Mouse (Mus musculus): ENCODE results near the gene Olfr569. TPM values are rescaled to one million over a fixed set of nuclear protein-coding genes. Genes with fewer than 3 reads are reported as not detected.

Olfr569 gene
- polyA plus RNA-seq, 1 experiment from 2014 or later: not detected

DNA sequence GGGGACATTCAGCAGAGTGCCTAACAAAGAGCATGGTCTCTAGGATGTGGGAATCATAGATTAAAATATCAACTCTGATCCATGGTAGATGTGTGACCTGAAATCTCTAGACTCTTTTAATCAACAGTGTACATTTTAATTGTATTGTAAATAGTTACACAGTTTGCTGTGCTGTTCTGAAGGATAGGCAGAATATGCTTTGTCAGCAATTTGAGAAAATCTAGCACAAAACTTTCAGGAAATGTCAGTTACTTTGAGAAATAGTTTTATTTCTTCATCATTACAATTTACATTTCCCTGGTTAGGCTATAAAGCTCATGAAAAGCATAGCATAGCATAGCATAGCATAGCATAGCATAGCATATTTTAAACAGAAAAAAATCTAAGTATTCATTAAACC is 34.9 kb downstream of the Olfr569 start:
- no peaks in the 10 kb centered on the region for H3K9me3 ChIP-seq (replicated peaks; ENCODE audit: control insufficient read depth, low read length)
- no peaks in the 10 kb centered on the region for H3K4me1 ChIP-seq (ENCODE audit: control insufficient read depth, insufficient read depth, low read length)
- no peaks in the 10 kb centered on the region for H3K36me3 ChIP-seq (ENCODE audit: control insufficient read depth, insufficient read depth, low read length)
- H3K4me3 ChIP-seq (ENCODE audit: low read depth, low read length): no peak overlapping the region
- DNase-seq (ENCODE audit: low spot score) (no peak), ATAC-seq (no peak)
- H3K4me2 ChIP-seq (ENCODE audit: low read length): no peak overlapping the region
- no peak overlapping the region for H3K9ac ChIP-seq (ENCODE audit: low read length)
- no peaks in the 10 kb centered on the region for H3K27me3 ChIP-seq (replicated peaks; ENCODE audit: control insufficient read depth, insufficient read depth, low read length)
- H3K27ac ChIP-seq (ENCODE audit: low read depth, low read length): no peak overlapping the region

Other genes with a start within 250 kb of the Olfr569 start
- gene Olfr555, start 232.1 kb downstream of the Olfr569 start, polyA plus RNA-seq (2014; fragmentation: Nextera tagmentation; extraction: Ambion mirVana): not detected in 2 replicates
- gene Olfr556, start 226.0 kb downstream of the Olfr569 start, polyA plus RNA-seq (2014; fragmentation: Nextera tagmentation; extraction: Ambion mirVana): not detected in 2 replicates
- gene Trim68, start 203.6 kb downstream of the Olfr569 start, polyA plus RNA-seq (2014; fragmentation: Nextera tagmentation; extraction: Ambion mirVana): 4.4 and 5.8 TPM in 2 replicates
- gene Olfr557, start 195.0 kb downstream of the Olfr569 start, polyA plus RNA-seq (2014; fragmentation: Nextera tagmentation; extraction: Ambion mirVana): not detected in 2 replicates
- gene Olfr558, start 188.7 kb downstream of the Olfr569 start, polyA plus RNA-seq (2014; fragmentation: Nextera tagmentation; extraction: Ambion mirVana): not detected in 2 replicates
- not detected in 2 replicates for gene Olfr33, start 171.8 kb downstream of the Olfr569 start, polyA plus RNA-seq (2014; fragmentation: Nextera tagmentation; extraction: Ambion mirVana)
- gene Olfr559, start 163.4 kb downstream of the Olfr569 start, polyA plus RNA-seq (2014; fragmentation: Nextera tagmentation; extraction: Ambion mirVana): not detected in 2 replicates
- gene Olfr560, start 131.5 kb downstream of the Olfr569 start, polyA plus RNA-seq (2014; fragmentation: Nextera tagmentation; extraction: Ambion mirVana): not detected in 2 replicates
- gene Olfr78, start 131.4 kb downstream of the Olfr569 start, polyA plus RNA-seq (2014; fragmentation: Nextera tagmentation; extraction: Ambion mirVana): 0.06 TPM in 1 of 2 replicates, not detected in the other
- not detected in 2 replicates for gene Olfr561, start 119.7 kb downstream of the Olfr569 start, polyA plus RNA-seq (2014; fragmentation: Nextera tagmentation; extraction: Ambion mirVana)
- gene Olfr564, start 87.4 kb downstream of the Olfr569 start, polyA plus RNA-seq (2014; fragmentation: Nextera tagmentation; extraction: Ambion mirVana): not detected in 2 replicates
- not detected in 2 replicates for gene Olfr566, start 32.1 kb downstream of the Olfr569 start, polyA plus RNA-seq (2014; fragmentation: Nextera tagmentation; extraction: Ambion mirVana)
- gene Olfr568, start 13.8 kb downstream of the Olfr569 start, polyA plus RNA-seq (2014; fragmentation: Nextera tagmentation; extraction: Ambion mirVana): not detected in 2 replicates
- gene Olfr570, start 3.7 kb upstream of the Olfr569 start, polyA plus RNA-seq (2014; fragmentation: Nextera tagmentation; extraction: Ambion mirVana): 0.15 TPM in 1 of 2 replicates, not detected in the other
- gene Olfr571, start 26.7 kb upstream of the Olfr569 start, polyA plus RNA-seq (2014; fragmentation: Nextera tagmentation; extraction: Ambion mirVana): not detected in 2 replicates
- gene Olfr572, start 33.5 kb upstream of the Olfr569 start, polyA plus RNA-seq (2014; fragmentation: Nextera tagmentation; extraction: Ambion mirVana): not detected in 2 replicates
- gene Olfr573-ps1, start 51.7 kb upstream of the Olfr569 start, polyA plus RNA-seq (2014; fragmentation: Nextera tagmentation; extraction: Ambion mirVana): not detected in 2 replicates
- gene Olfr574, start 57.6 kb upstream of the Olfr569 start, polyA plus RNA-seq (2014; fragmentation: Nextera tagmentation; extraction: Ambion mirVana): not detected in 2 replicates
- gene Olfr575, start 67.9 kb upstream of the Olfr569 start, polyA plus RNA-seq (2014; fragmentation: Nextera tagmentation; extraction: Ambion mirVana): not detected in 2 replicates
- not detected in 2 replicates for gene Olfr576, start 71.8 kb upstream of the Olfr569 start, polyA plus RNA-seq (2014; fragmentation: Nextera tagmentation; extraction: Ambion mirVana)
- gene Olfr577, start 85.1 kb upstream of the Olfr569 start, polyA plus RNA-seq (2014; fragmentation: Nextera tagmentation; extraction: Ambion mirVana): not detected in 2 replicates
- not detected in 2 replicates for gene Olfr578, start 98.4 kb upstream of the Olfr569 start, polyA plus RNA-seq (2014; fragmentation: Nextera tagmentation; extraction: Ambion mirVana)
- gene Olfr582, start 147.1 kb upstream of the Olfr569 start, polyA plus RNA-seq (2014; fragmentation: Nextera tagmentation; extraction: Ambion mirVana): not detected in 2 replicates
- gene Olfr583, start 160.4 kb upstream of the Olfr569 start, polyA plus RNA-seq (2014; fragmentation: Nextera tagmentation; extraction: Ambion mirVana): not detected in 2 replicates
- gene Olfr584, start 191.0 kb upstream of the Olfr569 start, polyA plus RNA-seq (2014; fragmentation: Nextera tagmentation; extraction: Ambion mirVana): not detected in 2 replicates
- not detected in 2 replicates for gene Olfr585, start 206.8 kb upstream of the Olfr569 start, polyA plus RNA-seq (2014; fragmentation: Nextera tagmentation; extraction: Ambion mirVana)
- gene Olfr586, start 234.8 kb upstream of the Olfr569 start, polyA plus RNA-seq (2014; fragmentation: Nextera tagmentation; extraction: Ambion mirVana): not detected in 2 replicates
- gene Olfr588-ps1, start 250.0 kb upstream of the Olfr569 start, polyA plus RNA-seq (2014; fragmentation: Nextera tagmentation; extraction: Ambion mirVana): not detected in 2 replicates